Mouse (Mus musculus): ENCODE results near the gene Neil1. TPM values are rescaled to one million over a fixed set of nuclear protein-coding genes. Genes with fewer than 3 reads are reported as not detected.

Neil1 gene
- polyA plus RNA-seq (2014; fragmentation: Nextera tagmentation; extraction: Ambion mirVana), result 6.3 and 7.8 TPM in 2 replicates

DNA sequence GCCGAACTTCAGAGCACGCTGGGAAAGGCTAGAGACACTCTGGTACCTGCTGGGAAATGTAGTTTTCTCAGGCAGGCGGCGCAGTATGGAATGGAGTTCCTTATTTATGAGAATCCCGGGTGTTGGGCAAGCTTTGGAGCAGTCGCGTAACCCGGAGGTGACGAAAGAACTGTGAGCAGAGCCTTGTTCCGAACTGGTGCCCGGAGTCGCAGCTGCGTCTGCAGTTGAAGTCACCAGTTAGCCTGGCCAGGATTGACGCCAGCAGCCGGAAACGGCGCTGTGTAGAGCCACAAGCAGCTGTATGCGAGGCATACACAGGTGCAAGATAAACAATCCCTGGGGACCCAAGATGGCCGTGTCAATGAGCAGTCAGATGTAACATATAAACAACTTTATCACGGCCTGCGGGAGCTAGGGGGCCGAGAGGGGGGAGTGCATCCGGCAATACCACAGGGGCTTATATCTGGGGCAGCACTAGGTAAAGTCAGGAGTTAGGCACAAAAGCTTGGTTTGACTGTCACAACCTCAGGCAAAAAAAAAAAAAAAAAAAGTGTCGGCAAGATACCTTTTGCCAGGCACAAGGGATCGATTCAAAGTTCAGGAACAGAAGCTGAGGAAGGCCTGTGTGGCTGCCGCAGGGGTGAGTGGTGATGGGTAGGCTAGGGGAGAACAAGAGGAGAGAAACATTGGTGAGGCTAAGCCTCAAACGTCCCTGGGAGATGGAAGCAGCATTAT, at the start of gene Neil1:
Gene Neil1 (minus strand): TSS at position 162 of the 735 bp plus-strand sequence.
- peak; percentile 89 for DNase-seq (ENCODE audit: low spot score)
- 1% methylated on average over 27 of the region's 27 CpGs for WGBS
- H3K9ac ChIP-seq (ENCODE audit: low read length), result peak within 1 kb of the TSS; percentile 66

GRCm38 (mm10) chr9:57197414-57197813, 49.3 kb upstream of the Neil1 start:
- no peak overlapping the region for H3K4me2 ChIP-seq (ENCODE audit: low read length)
- H3K4me3 ChIP-seq (ENCODE audit: low read depth, low read length), result no peak overlapping the region
- H3K27me3 ChIP-seq (replicated peaks; ENCODE audit: control insufficient read depth, insufficient read depth, low read length), result no peaks in the 10 kb centered on the region
- no peak overlapping the region for H3K9ac ChIP-seq (ENCODE audit: low read length)
- no peaks in the 10 kb centered on the region for H3K4me1 ChIP-seq (replicated peaks; ENCODE audit: control insufficient read depth, insufficient read depth, low read length)
- ATAC-seq (replicated peaks; ENCODE audit: low FRiP score, low TSS enrichment, low read depth) (no peak), DNase-seq (ENCODE audit: low spot score) (no peak)
- H3K9me3 ChIP-seq (ENCODE audit: control insufficient read depth, low read length), result no peaks in the 10 kb centered on the region
- 80% methylated on average over 8 of the region's 8 CpGs for WGBS
- no peaks in the 10 kb centered on the region for H3K36me3 ChIP-seq (ENCODE audit: control insufficient read depth, insufficient read depth, low read length)
- no peak overlapping the region for H3K27ac ChIP-seq (ENCODE audit: low read depth)

More for the DNA sequence above, at the start of gene Neil1:
- no peaks in the 10 kb centered on the region for H3K27me3 ChIP-seq (replicated peaks; ENCODE audit: control insufficient read depth, insufficient read depth, low read length)
- H3K36me3 ChIP-seq (ENCODE audit: control insufficient read depth, insufficient read depth, low read length), result peaks cover 6% of the 10 kb centered on the region; the same call in 1 of the 2 replicates
- peak within 1 kb of the TSS; percentile 45 for H3K4me3 ChIP-seq (ENCODE audit: low read depth, low read length)
- H3K4me1 ChIP-seq (replicated peaks; ENCODE audit: control insufficient read depth, insufficient read depth, low read length), result peaks cover 11% of the 10 kb centered on the region
- no peaks in the 10 kb centered on the region for H3K9me3 ChIP-seq (ENCODE audit: control insufficient read depth, low read length)
- H3K4me2 ChIP-seq (ENCODE audit: low read length), result peak within 1 kb of the TSS; percentile 78
- H3K27ac ChIP-seq (ENCODE audit: low read depth), result peak within 1 kb of the TSS; percentile 90
- peak; percentile 82 for ATAC-seq (replicated peaks; ENCODE audit: low FRiP score, low TSS enrichment, low read depth)

- no peak overlapping the region for H3K27ac ChIP-seq (ENCODE audit: low read depth)
- DNase-seq (ENCODE audit: low spot score) (no peak), ATAC-seq (replicated peaks; ENCODE audit: low FRiP score, low TSS enrichment, low read depth) (no peak)
- H3K36me3 ChIP-seq (ENCODE audit: control insufficient read depth, insufficient read depth, low read length), result no peaks in the 10 kb centered on the region
- H3K4me1 ChIP-seq (replicated peaks; ENCODE audit: control insufficient read depth, insufficient read depth, low read length), result no peaks in the 10 kb centered on the region
- H3K27me3 ChIP-seq (replicated peaks; ENCODE audit: control insufficient read depth, insufficient read depth, low read length), result no peaks in the 10 kb centered on the region
- WGBS, result 71% methylated on average over 3 of the region's 3 CpGs
- no peaks in the 10 kb centered on the region for H3K9me3 ChIP-seq (ENCODE audit: control insufficient read depth, low read length)
- no peak overlapping the region for H3K9ac ChIP-seq (ENCODE audit: low read length)
- H3K4me3 ChIP-seq (ENCODE audit: low read depth, low read length), result no peak overlapping the region
- no peak overlapping the region for H3K4me2 ChIP-seq (ENCODE audit: low read length)
Observed at GRCm38 (mm10) chr9:57196708-57197107, 48.6 kb upstream of the Neil1 start.

- Histone ChIP-seq H3K4me3 (ENCODE audit: low read depth, low read length) (no peak overlapping the region), H3K9me3 (ENCODE audit: control insufficient read depth, low read length) (no peaks in the 10 kb centered on the region), H3K27me3 (replicated peaks; ENCODE audit: control insufficient read depth, insufficient read depth, low read length) (no peaks in the 10 kb centered on the region), H3K36me3 (ENCODE audit: control insufficient read depth, insufficient read depth, low read length) (no peaks in the 10 kb centered on the region), H3K4me1 (replicated peaks; ENCODE audit: control insufficient read depth, insufficient read depth, low read length) (no peaks in the 10 kb centered on the region), H3K4me2 (ENCODE audit: low read length) (no peak overlapping the region), H3K27ac (ENCODE audit: low read depth) (no peak overlapping the region), H3K9ac (ENCODE audit: low read length) (no peak overlapping the region)
- 80% methylated on average over 5 of the region's 5 CpGs for WGBS
- DNase-seq (ENCODE audit: low spot score) (no peak), ATAC-seq (replicated peaks; ENCODE audit: low FRiP score, low TSS enrichment, low read depth) (no peak)
Observed at GRCm38 (mm10) chr9:57168411-57168810, 20.3 kb upstream of the Neil1 start.

DNA sequence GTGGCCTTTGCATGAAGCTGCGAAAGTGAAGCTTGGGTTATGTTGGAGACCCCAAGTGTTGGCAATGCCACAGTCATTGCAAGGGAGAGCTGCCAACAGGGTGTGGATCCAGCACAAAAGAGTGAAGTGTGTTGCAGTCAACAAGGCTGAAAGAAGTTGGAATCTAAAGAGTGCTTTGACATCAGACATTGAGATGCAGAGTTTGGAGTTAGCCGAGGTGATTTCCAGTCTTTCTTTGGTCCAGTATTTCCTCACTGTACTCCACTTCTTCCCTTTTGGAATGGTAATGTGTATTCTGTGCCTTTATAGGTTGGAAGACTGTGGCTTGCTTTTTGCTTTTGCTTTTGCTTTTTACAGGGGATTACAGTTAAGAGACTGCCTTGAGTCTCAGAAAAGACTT, 18.1 kb upstream of the Neil1 start:
- 93% methylated on average over 2 of the region's 2 CpGs for WGBS
- H3K27ac ChIP-seq (ENCODE audit: low read depth), result no peak overlapping the region
- H3K36me3 ChIP-seq (ENCODE audit: control insufficient read depth, insufficient read depth, low read length), result no peaks in the 10 kb centered on the region
- DNase-seq (ENCODE audit: low spot score) (no peak), ATAC-seq (replicated peaks; ENCODE audit: low FRiP score, low TSS enrichment, low read depth) (no peak)
- H3K27me3 ChIP-seq (replicated peaks; ENCODE audit: control insufficient read depth, insufficient read depth, low read length), result no peaks in the 10 kb centered on the region
- no peaks in the 10 kb centered on the region for H3K9me3 ChIP-seq (ENCODE audit: control insufficient read depth, low read length)
- H3K4me3 ChIP-seq (ENCODE audit: low read depth, low read length), result no peak overlapping the region
- H3K9ac ChIP-seq (ENCODE audit: low read length), result no peak overlapping the region
- no peaks in the 10 kb centered on the region for H3K4me1 ChIP-seq (replicated peaks; ENCODE audit: control insufficient read depth, insufficient read depth, low read length)
- H3K4me2 ChIP-seq (ENCODE audit: low read length), result no peak overlapping the region

- DNase-seq (ENCODE audit: low spot score) (no peak), ATAC-seq (replicated peaks; ENCODE audit: low FRiP score, low TSS enrichment, low read depth) (no peak)
- Histone ChIP-seq H3K9ac (ENCODE audit: low read length) (no peak overlapping the region), H3K4me3 (ENCODE audit: low read depth, low read length) (no peak overlapping the region), H3K4me2 (ENCODE audit: low read length) (no peak overlapping the region), H3K4me1 (replicated peaks; ENCODE audit: control insufficient read depth, insufficient read depth, low read length) (no peaks in the 10 kb centered on the region), H3K27ac (ENCODE audit: low read depth) (no peak overlapping the region), H3K27me3 (replicated peaks; ENCODE audit: control insufficient read depth, insufficient read depth, low read length) (no peaks in the 10 kb centered on the region), H3K36me3 (ENCODE audit: control insufficient read depth, insufficient read depth, low read length) (no peaks in the 10 kb centered on the region), H3K9me3 (ENCODE audit: control insufficient read depth, low read length) (no peaks in the 10 kb centered on the region)
- WGBS, result 28% methylated on average over 2 of the region's 2 CpGs
Observed at GRCm38 (mm10) chr9:57163137-57163536, 15.0 kb upstream of the Neil1 start.

- Histone ChIP-seq H3K9ac (ENCODE audit: low read length) (no peak overlapping the region), H3K4me1 (replicated peaks; ENCODE audit: control insufficient read depth, insufficient read depth, low read length) (peaks cover 3% of the 10 kb centered on the region), H3K4me3 (ENCODE audit: low read depth, low read length) (no peak overlapping the region), H3K4me2 (ENCODE audit: low read length) (no peak overlapping the region), H3K9me3 (ENCODE audit: control insufficient read depth, low read length) (no peaks in the 10 kb centered on the region), H3K27me3 (replicated peaks; ENCODE audit: control insufficient read depth, insufficient read depth, low read length) (no peaks in the 10 kb centered on the region), H3K27ac (ENCODE audit: low read depth) (no peak overlapping the region), H3K36me3 (ENCODE audit: control insufficient read depth, insufficient read depth, low read length) (no peaks in the 10 kb centered on the region)
- DNase-seq (ENCODE audit: low spot score) (peak; percentile 55), ATAC-seq (replicated peaks; ENCODE audit: low FRiP score, low TSS enrichment, low read depth) (no peak)
- WGBS, result 10% methylated on average over 3 of the region's 3 CpGs
Observed at GRCm38 (mm10) chr9:57162496-57162895, 14.4 kb upstream of the Neil1 start.

GRCm38 (mm10) chr9:57158506-57158905, 10.4 kb upstream of the Neil1 start:
- ATAC-seq (replicated peaks; ENCODE audit: low FRiP score, low TSS enrichment, low read depth), result peak; percentile 32; the same call in 1 of the 2 replicates

DNA sequence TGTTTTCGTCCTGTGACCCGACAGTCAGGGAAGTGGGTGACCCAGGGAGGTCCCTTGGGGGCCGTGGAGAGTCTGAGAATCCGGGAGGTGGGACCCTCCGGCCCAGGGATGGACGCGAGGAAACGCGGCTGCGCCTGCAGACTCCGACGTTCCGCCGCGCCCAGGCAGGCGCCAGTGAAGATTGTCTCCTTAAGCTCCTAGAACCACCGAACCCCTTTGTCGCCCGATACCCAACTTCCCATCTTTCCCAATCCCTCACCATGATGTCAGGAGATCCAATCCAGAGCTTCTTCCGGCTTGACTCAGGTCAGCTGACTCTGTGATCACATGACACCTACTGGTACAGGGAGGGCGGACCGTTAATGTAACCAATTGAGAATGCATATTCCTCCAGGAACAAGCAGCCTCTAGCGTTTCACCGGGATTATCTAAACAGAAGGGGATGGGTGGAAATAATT, 9.9 kb upstream of the Neil1 start, which contains the start of gene Commd4:
Gene Commd4 (minus strand): TSS at position 319 of the 458 bp plus-strand sequence.
- H3K4me3 ChIP-seq (ENCODE audit: low read depth, low read length), result peak within 1 kb of the TSS; percentile 95
- DNase-seq (ENCODE audit: low spot score), result peak; percentile 93
- H3K4me2 ChIP-seq (ENCODE audit: low read length), result peak within 1 kb of the TSS; percentile 93
- peaks cover 9% of the 10 kb centered on the region for H3K4me1 ChIP-seq (replicated peaks; ENCODE audit: control insufficient read depth, insufficient read depth, low read length)
- no peaks in the 10 kb centered on the region for H3K9me3 ChIP-seq (ENCODE audit: control insufficient read depth, low read length)
- H3K36me3 ChIP-seq (ENCODE audit: control insufficient read depth, insufficient read depth, low read length), result peaks cover 14% of the 10 kb centered on the region; the same call in 1 of the 2 replicates
- H3K27ac ChIP-seq (ENCODE audit: low read depth), result no peak within 1 kb of the TSS
- peak; percentile 88 for ATAC-seq (replicated peaks; ENCODE audit: low FRiP score, low TSS enrichment, low read depth)
- WGBS, result 2% methylated on average over 24 of the region's 24 CpGs
- H3K9ac ChIP-seq (ENCODE audit: low read length), result peak within 1 kb of the TSS; percentile 65
- no peaks in the 10 kb centered on the region for H3K27me3 ChIP-seq (replicated peaks; ENCODE audit: control insufficient read depth, insufficient read depth, low read length)

More at GRCm38 (mm10) chr9:57158506-57158905, 10.4 kb upstream of the Neil1 start:
- WGBS, result 33% methylated on average over 11 of the region's 11 CpGs
- Histone ChIP-seq H3K9ac (ENCODE audit: low read length) (peak overlapping the region; percentile 42), H3K4me2 (ENCODE audit: low read length) (peak overlapping the region; percentile 93), H3K4me3 (ENCODE audit: low read depth, low read length) (peak overlapping the region; percentile 95), H3K9me3 (ENCODE audit: control insufficient read depth, low read length) (no peaks in the 10 kb centered on the region), H3K27me3 (replicated peaks; ENCODE audit: control insufficient read depth, insufficient read depth, low read length) (no peaks in the 10 kb centered on the region), H3K27ac (ENCODE audit: low read depth) (no peak overlapping the region), H3K36me3 (ENCODE audit: control insufficient read depth, insufficient read depth, low read length) (peaks cover 14% of the 10 kb centered on the region; the same call in 1 of the 2 replicates), H3K4me1 (replicated peaks; ENCODE audit: control insufficient read depth, insufficient read depth, low read length) (peaks cover 9% of the 10 kb centered on the region)
- DNase-seq (ENCODE audit: low spot score), result no peak
